Comparison of ENCODE assay signal across 18 mouse cellular contexts in genomic region chr4:128425339-128425738, GRCm38 (mm10).
DNase-seq lines count a peak whose midpoint lies in the region; ATAC-seq and TF ChIP-seq lines count a peak whose summit lies in the region.
"Had no signal": no experiment of that assay in that cellular context is flagged by ENCODE, and none has a peak within 500 bp of the region (broad histone marks: within the 10 kb centered on the region; RNA-seq: fewer than 3 reads in every experiment).

No protein-coding gene starts in this region.

- peak; percentile 34 for DNase-seq in lung, embryonic 14.5 days
- no peak for DNase-seq in lung, postnatal 25 days (ENCODE audit: low spot score)
- DNase-seq in right cerebral cortex, postnatal 4 days: peak; percentile 22
- no peak for DNase-seq in right cerebral cortex, adult 18-20 months
- DNase-seq in brain, adult 2 months (ENCODE audit: low read depth, low spot score): peak; percentile 39
- no peak for DNase-seq in heart, postnatal 14 days
- DNase-seq: adrenal gland, adult 2 months; adrenal gland, postnatal 10 days; adrenal gland, postnatal 25 days; cerebellum, adult 11-12 months; cerebellum, adult 2 months; cerebellum, adult 9-10 months; cerebellum, postnatal 10 days; cerebellum, postnatal 25 days had no signal

- no peak for ATAC-seq in lung, embryonic 14.5 days (ENCODE audit: insufficient read depth)
- ATAC-seq: forebrain, embryonic 13.5 days; forebrain, embryonic 15.5 days had no signal

- no peaks in the 10 kb centered on the region; the same call in 1 of the 2 replicates for H3K4me1 ChIP-seq in lung, embryonic 14.5 days (ENCODE audit: insufficient read depth)
- H3K4me1 ChIP-seq: embryonic facial prominence, embryonic 12.5 days had no signal

- H3K27ac ChIP-seq in lung, embryonic 14.5 days (ENCODE audit: low read depth): no peak overlapping the region
- H3K27ac ChIP-seq: embryonic facial prominence, embryonic 10.5 days; embryonic facial prominence, embryonic 12.5 days; forebrain, embryonic 13.5 days; forebrain, embryonic 15.5 days had no signal

- H3K9me3 ChIP-seq in lung, embryonic 14.5 days (ENCODE audit: low read depth, low read length): no peaks in the 10 kb centered on the region
- H3K9me3 ChIP-seq: embryonic facial prominence, embryonic 10.5 days; embryonic facial prominence, embryonic 12.5 days; forebrain, embryonic 13.5 days; forebrain, embryonic 15.5 days had no signal

- no peaks in the 10 kb centered on the region for H3K36me3 ChIP-seq in lung, embryonic 14.5 days (ENCODE audit: insufficient read depth)
- H3K36me3 ChIP-seq: embryonic facial prominence, embryonic 10.5 days; embryonic facial prominence, embryonic 12.5 days; forebrain, embryonic 15.5 days had no signal

- H3K27me3 ChIP-seq in lung, embryonic 14.5 days (ENCODE audit: insufficient read depth, low read length): no peaks in the 10 kb centered on the region
- H3K27me3 ChIP-seq: embryonic facial prominence, embryonic 12.5 days; forebrain, embryonic 13.5 days; forebrain, embryonic 15.5 days had no signal

- intact Hi-C loops in heart, postnatal 14 days (cut with DNase I): no loop called here

- 51% methylated on average over 2 of the region's 2 CpGs for WGBS in lung, embryonic 14.5 days

- no peak overlapping the region for H3K4me3 ChIP-seq in lung, embryonic 14.5 days (ENCODE audit: low read depth, low read length)
- H3K4me3 ChIP-seq: embryonic facial prominence, embryonic 10.5 days; embryonic facial prominence, embryonic 12.5 days; forebrain, embryonic 13.5 days; forebrain, embryonic 15.5 days had no signal

- no peak overlapping the region for H3K9ac ChIP-seq in lung, embryonic 14.5 days
- H3K9ac ChIP-seq: embryonic facial prominence, embryonic 12.5 days; forebrain, embryonic 13.5 days; forebrain, embryonic 15.5 days had no signal

- no peak for TF ChIP-seq CTCF in lung, embryonic 14.5 days (IDR thresholded peaks at IDR 0.05; ENCODE audit: low read depth)

- no peak overlapping the region for H3K4me2 ChIP-seq in lung, embryonic 14.5 days
- H3K4me2 ChIP-seq: embryonic facial prominence, embryonic 12.5 days; forebrain, embryonic 13.5 days; forebrain, embryonic 15.5 days had no signal

Comparison
In these comparisons a context has a peak if more than half of its experiments do, and no peak if none do; other contexts are left out.
1. DNase-seq: peak in lung, embryonic 14.5 days (single experiment), right cerebral cortex, postnatal 4 days (single experiment) and brain, adult 2 months (single experiment); none in lung, postnatal 25 days (single experiment), right cerebral cortex, adult 18-20 months (single experiment) and heart, postnatal 14 days (0 of 2).